Mouse (Mus musculus): ENCODE results near the gene Tmem164. TPM values are rescaled to one million over a fixed set of nuclear protein-coding genes. Genes with fewer than 3 reads are reported as not detected.

Tmem164 gene
- polyA plus RNA-seq, 1 experiment from 2014 or later, result 44.7 TPM

- no peak for ATAC-seq
- no peaks in the 10 kb centered on the region for H3K9me3 ChIP-seq
- no peak overlapping the region for H3K27ac ChIP-seq
- no peaks in the 10 kb centered on the region for H3K36me3 ChIP-seq
- no peak overlapping the region for H3K9ac ChIP-seq
- H3K4me1 ChIP-seq (replicated peaks), result no peaks in the 10 kb centered on the region
- H3K4me3 ChIP-seq (replicated peaks), result no peak overlapping the region
- H3K27me3 ChIP-seq (replicated peaks), result no peaks in the 10 kb centered on the region
- WGBS, result 86% methylated on average over 7 of the region's 7 CpGs
- no peak overlapping the region for H3K4me2 ChIP-seq (replicated peaks)
Observed at GRCm38 (mm10) chrX:142836399-142836798, 155.2 kb downstream of the Tmem164 start.

- Histone ChIP-seq H3K27ac (no peak overlapping the region), H3K4me2 (replicated peaks) (no peak overlapping the region), H3K4me3 (replicated peaks) (no peak overlapping the region), H3K36me3 (no peaks in the 10 kb centered on the region), H3K27me3 (replicated peaks) (no peaks in the 10 kb centered on the region), H3K4me1 (replicated peaks) (no peaks in the 10 kb centered on the region), H3K9ac (no peak overlapping the region), H3K9me3 (no peaks in the 10 kb centered on the region)
- WGBS, result 89% methylated on average over 3 of the region's 3 CpGs
- ATAC-seq, result no peak
Observed at GRCm38 (mm10) chrX:142837316-142837715, 156.1 kb downstream of the Tmem164 start.

DNA sequence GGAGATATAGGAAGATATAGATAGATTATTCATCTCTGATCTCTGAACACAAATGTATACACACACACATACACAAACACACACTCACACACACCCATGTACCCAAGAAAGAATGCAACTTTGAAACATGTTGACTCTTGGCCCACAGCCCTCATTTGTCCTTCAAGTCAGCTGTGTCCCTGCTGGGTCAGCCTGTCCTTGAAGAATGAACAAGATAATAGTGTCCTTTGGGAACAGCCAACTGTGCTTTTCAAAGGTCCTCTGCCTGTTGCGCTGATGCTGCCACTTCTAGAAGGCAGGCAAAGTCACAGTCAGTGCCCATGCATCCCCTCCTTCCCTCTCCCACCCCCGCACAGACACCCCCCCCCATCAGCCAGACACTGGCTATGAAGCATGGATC is 157.6 kb downstream of the Tmem164 start:
- Histone ChIP-seq H3K4me2 (replicated peaks) (no peak overlapping the region), H3K27ac (no peak overlapping the region), H3K9ac (no peak overlapping the region), H3K4me1 (replicated peaks) (no peaks in the 10 kb centered on the region), H3K9me3 (no peaks in the 10 kb centered on the region), H3K27me3 (replicated peaks) (no peaks in the 10 kb centered on the region), H3K4me3 (replicated peaks) (no peak overlapping the region), H3K36me3 (no peaks in the 10 kb centered on the region)
- WGBS, result 92% methylated on average over 2 of the region's 2 CpGs
- ATAC-seq, result no peak

DNA sequence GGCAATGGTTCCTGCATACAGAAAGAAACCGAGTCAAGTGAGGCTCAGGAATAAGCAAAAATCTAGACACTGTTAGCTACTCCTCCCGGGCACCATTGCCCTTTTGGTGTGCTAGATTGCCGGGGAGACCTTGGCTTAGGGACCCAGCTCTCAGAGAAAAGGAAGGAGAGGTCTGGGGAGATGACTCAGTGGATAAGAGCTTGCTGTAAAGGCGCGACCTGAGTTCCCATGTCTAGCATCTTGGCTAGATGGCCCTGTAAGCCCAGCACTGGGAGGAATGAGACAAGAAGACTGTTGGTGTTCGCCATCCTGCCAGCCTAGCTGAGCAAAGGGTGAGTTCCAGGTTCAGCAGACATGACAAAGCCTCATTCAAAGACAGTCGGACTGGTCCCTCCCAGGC is 158.2 kb downstream of the Tmem164 start:
- Histone ChIP-seq H3K9me3 (no peaks in the 10 kb centered on the region), H3K4me1 (replicated peaks) (no peaks in the 10 kb centered on the region), H3K36me3 (no peaks in the 10 kb centered on the region), H3K9ac (no peak overlapping the region), H3K27ac (no peak overlapping the region), H3K27me3 (replicated peaks) (no peaks in the 10 kb centered on the region), H3K4me2 (replicated peaks) (no peak overlapping the region), H3K4me3 (replicated peaks) (no peak overlapping the region)
- 84% methylated on average over 7 of the region's 7 CpGs for WGBS
- no peak for ATAC-seq

DNA sequence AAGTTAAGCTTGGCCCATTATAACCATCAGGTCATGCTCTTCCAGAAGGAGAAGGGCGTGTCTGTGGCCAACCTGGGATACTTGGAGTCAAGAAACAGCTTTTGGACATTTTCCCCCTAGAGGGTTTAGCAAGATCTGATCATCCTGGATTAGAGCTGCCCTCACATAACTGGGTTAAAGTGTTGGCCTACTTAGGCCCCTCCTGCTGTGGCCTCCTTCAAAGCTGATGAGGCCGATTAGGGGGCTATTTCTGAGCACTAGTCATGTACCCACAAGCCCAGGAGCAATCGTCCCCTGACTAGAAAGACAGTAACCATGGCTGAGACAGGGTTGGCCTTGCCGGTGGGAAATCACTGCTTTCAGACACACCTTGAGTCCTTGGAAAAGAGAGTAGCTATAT is 160.7 kb downstream of the Tmem164 start:
- Histone ChIP-seq H3K4me2 (replicated peaks) (no peak overlapping the region), H3K4me3 (replicated peaks) (no peak overlapping the region), H3K9ac (no peak overlapping the region), H3K27ac (no peak overlapping the region), H3K36me3 (no peaks in the 10 kb centered on the region), H3K27me3 (replicated peaks) (no peaks in the 10 kb centered on the region), H3K9me3 (no peaks in the 10 kb centered on the region), H3K4me1 (replicated peaks) (no peaks in the 10 kb centered on the region)
- ATAC-seq, result no peak
- 77% methylated on average over 4 of the region's 4 CpGs for WGBS

DNA sequence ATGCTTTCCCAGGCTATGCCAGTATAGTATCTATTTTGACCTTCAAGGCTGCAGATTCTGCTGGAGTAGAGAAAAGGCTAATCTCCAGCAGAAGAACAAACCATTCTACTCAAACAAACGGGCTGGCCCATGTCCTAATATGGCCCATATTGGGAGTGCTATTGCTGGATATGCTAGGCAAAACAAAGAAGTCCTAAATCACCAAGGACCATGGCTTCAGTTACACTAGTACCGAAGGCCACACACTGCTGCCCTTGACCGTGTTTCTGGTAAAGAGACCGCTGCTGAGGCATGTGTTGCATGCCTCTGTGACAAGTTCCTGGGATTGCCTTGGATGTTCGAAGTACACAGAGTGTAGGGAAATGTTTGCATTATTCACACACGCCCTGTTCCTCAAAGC is 165.1 kb downstream of the Tmem164 start:
- Histone ChIP-seq H3K9me3 (no peaks in the 10 kb centered on the region), H3K27ac (no peak overlapping the region), H3K4me1 (replicated peaks) (no peaks in the 10 kb centered on the region), H3K4me2 (replicated peaks) (no peak overlapping the region), H3K4me3 (replicated peaks) (no peak overlapping the region), H3K9ac (no peak overlapping the region), H3K27me3 (replicated peaks) (no peaks in the 10 kb centered on the region), H3K36me3 (no peaks in the 10 kb centered on the region)
- no peak for ATAC-seq
- WGBS, result 85% methylated on average over 6 of the region's 6 CpGs

GRCm38 (mm10) chrX:142848032-142848431 is 166.8 kb downstream of the Tmem164 start:
- Histone ChIP-seq H3K27ac (no peak overlapping the region), H3K4me1 (replicated peaks) (no peaks in the 10 kb centered on the region), H3K4me2 (replicated peaks) (no peak overlapping the region), H3K9me3 (no peaks in the 10 kb centered on the region), H3K36me3 (no peaks in the 10 kb centered on the region), H3K27me3 (replicated peaks) (no peaks in the 10 kb centered on the region), H3K9ac (no peak overlapping the region), H3K4me3 (replicated peaks) (no peak overlapping the region)
- no peak for ATAC-seq
- WGBS, result 85% methylated on average over 9 of the region's 9 CpGs

DNA sequence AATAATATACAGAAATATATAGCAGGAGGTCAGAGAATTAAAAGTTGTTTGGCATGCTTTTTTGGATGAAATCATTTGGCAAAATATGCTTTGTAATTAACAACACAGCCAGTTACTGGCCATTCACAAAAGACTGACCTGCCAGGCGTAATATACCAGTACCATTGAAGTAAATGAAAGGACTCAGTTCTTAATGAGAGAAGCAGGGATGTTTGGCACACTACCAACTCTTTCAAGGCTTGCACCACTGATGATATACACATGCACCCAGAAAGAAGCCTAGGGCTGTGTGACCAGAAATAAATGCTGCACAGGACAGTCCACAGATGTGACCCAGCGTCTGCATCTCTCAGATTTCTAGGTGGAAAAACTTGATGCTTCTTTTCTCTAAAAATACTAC is 188.6 kb downstream of the Tmem164 start:
- no peak overlapping the region for H3K9ac ChIP-seq
- no peaks in the 10 kb centered on the region for H3K36me3 ChIP-seq
- H3K9me3 ChIP-seq, result no peaks in the 10 kb centered on the region
- H3K4me1 ChIP-seq (replicated peaks), result no peaks in the 10 kb centered on the region
- no peak for ATAC-seq
- H3K27me3 ChIP-seq (replicated peaks), result no peaks in the 10 kb centered on the region
- no peak overlapping the region for H3K4me2 ChIP-seq (replicated peaks)
- H3K27ac ChIP-seq, result no peak overlapping the region
- 81% methylated on average over 2 of the region's 2 CpGs for WGBS
- H3K4me3 ChIP-seq (replicated peaks), result no peak overlapping the region

DNA sequence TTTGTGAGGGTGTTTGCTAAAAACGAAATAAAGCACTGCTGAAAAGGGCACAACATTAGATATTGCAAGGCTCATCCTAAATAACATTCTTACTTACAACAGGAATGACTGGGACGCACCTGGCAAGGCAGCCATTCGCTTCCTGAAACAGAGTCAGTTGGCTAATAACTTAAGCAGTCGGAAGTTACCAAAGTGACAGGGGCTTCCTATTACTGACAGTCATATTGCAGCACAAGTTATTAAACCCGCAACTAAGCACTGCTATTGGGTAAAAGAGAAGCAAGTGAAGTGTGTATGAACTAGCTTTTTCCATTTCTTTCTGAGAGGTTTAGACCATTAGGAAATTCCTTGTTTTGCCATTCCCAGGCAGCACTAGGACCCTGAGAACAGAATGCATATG is 201.0 kb downstream of the Tmem164 start:
- Histone ChIP-seq H3K27ac (no peak overlapping the region), H3K4me2 (replicated peaks) (no peak overlapping the region), H3K4me3 (replicated peaks) (no peak overlapping the region), H3K36me3 (no peaks in the 10 kb centered on the region), H3K9me3 (no peaks in the 10 kb centered on the region), H3K4me1 (replicated peaks) (no peaks in the 10 kb centered on the region), H3K9ac (no peak overlapping the region), H3K27me3 (replicated peaks) (no peaks in the 10 kb centered on the region)
- WGBS, result 83% methylated on average over 5 of the region's 5 CpGs
- no peak for ATAC-seq

DNA sequence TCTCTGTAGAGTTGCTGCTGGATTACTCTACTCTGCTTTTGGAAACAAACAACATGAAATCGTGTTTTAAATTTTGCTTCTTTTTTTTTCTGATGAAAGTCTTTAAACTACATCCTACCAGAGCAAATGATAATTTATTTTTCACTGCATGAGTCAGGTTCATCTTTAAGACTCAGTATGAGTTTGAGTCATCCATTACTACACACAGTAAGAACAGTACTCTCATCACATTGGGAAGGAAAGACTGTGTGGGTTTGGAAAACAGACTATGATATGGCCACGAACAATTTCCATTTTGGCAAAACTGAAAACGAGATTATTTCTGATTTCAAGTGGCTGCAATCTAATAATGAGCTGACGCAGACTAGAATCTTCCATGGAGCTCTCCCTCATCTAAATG is 202.4 kb downstream of the Tmem164 start:
- Histone ChIP-seq H3K9ac (no peak overlapping the region), H3K4me2 (replicated peaks) (no peak overlapping the region), H3K36me3 (no peaks in the 10 kb centered on the region), H3K27me3 (replicated peaks) (no peaks in the 10 kb centered on the region), H3K4me3 (replicated peaks) (no peak overlapping the region), H3K4me1 (replicated peaks) (no peaks in the 10 kb centered on the region), H3K27ac (no peak overlapping the region), H3K9me3 (no peaks in the 10 kb centered on the region)
- ATAC-seq, result no peak
- WGBS, result 85% methylated on average over 4 of the region's 4 CpGs

GRCm38 (mm10) chrX:142885962-142886361 is 204.8 kb downstream of the Tmem164 start:
- 94% methylated on average over 7 of the region's 7 CpGs for WGBS
- no peak for ATAC-seq
- Histone ChIP-seq H3K4me2 (replicated peaks) (no peak overlapping the region), H3K27me3 (replicated peaks) (no peaks in the 10 kb centered on the region), H3K27ac (no peak overlapping the region), H3K9ac (no peak overlapping the region), H3K4me3 (replicated peaks) (no peak overlapping the region), H3K9me3 (no peaks in the 10 kb centered on the region), H3K4me1 (replicated peaks) (no peaks in the 10 kb centered on the region), H3K36me3 (no peaks in the 10 kb centered on the region)

Measured in intestine, embryonic 15.5 days (tissue).